Mouse (Mus musculus): ENCODE measurements around the gene Mrps10. TPM values are rescaled to one million over a fixed set of nuclear protein-coding genes. Genes with fewer than 3 reads are reported as not detected.

Mrps10 gene
- polyA plus RNA-seq, 1 experiment from 2014 or later: 83.1 TPM

DNA sequence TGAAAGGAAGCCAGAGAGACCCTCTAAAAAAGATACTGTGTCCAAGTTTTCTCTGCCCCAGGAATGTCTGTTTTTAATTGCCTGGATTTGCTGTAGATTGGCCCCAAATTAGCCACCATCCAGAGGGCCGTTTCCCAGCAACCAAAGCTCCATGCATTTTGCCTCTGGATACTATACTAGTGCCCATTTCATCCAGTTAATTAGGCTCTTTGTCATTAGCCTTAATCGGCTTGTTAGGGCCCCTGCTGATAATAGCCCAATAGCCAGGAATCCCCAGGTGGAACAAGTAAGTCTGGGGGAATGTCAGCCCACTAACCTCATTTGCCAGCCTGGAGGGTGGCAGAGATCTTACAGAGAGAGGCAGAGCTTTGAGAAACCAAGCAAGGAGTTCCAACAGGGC is 35.3 kb upstream of the Mrps10 start:
- Histone ChIP-seq H3K9me3 (replicated peaks) (no peaks in the 10 kb centered on the region), H3K4me3 (replicated peaks) (no peak overlapping the region), H3K4me2 (no peak overlapping the region), H3K4me1 (0 out of 2 replicates have a peak, but pooled peaks cover 3% of the 10 kb centered on the region), H3K27me3 (no peaks in the 10 kb centered on the region), H3K9ac (no peak overlapping the region), H3K36me3 (peaks cover 80% of the 10 kb centered on the region), H3K27ac (no peak overlapping the region)
- WGBS: 35% methylated on average over 2 of the region's 2 CpGs
- ATAC-seq (replicated peaks; ENCODE audit: low FRiP score): no peak

GRCm38 (mm10) chr17:47343121-47343520 is 25.6 kb upstream of the Mrps10 start:
- 85% methylated on average over 2 of the region's 2 CpGs for WGBS
- H3K4me2 ChIP-seq: no peak overlapping the region
- peaks cover 95% of the 10 kb centered on the region for H3K36me3 ChIP-seq
- H3K4me1 ChIP-seq: no peaks in the 10 kb centered on the region
- H3K9me3 ChIP-seq (replicated peaks): peaks cover 6% of the 10 kb centered on the region
- H3K27ac ChIP-seq: no peak overlapping the region
- ATAC-seq (replicated peaks; ENCODE audit: low FRiP score): no peak
- no peaks in the 10 kb centered on the region for H3K27me3 ChIP-seq
- no peak overlapping the region for H3K4me3 ChIP-seq (replicated peaks)
- H3K9ac ChIP-seq: no peak overlapping the region

- Histone ChIP-seq H3K4me2 (no peak overlapping the region), H3K9ac (no peak overlapping the region), H3K27me3 (no peaks in the 10 kb centered on the region), H3K4me1 (no peaks in the 10 kb centered on the region), H3K9me3 (replicated peaks) (peaks cover 32% of the 10 kb centered on the region), H3K36me3 (peaks cover 100% of the 10 kb centered on the region), H3K27ac (no peak overlapping the region), H3K4me3 (replicated peaks) (no peak overlapping the region)
- whole genome bisulfite sequencing: 86% methylated on average over 3 of the region's 3 CpGs
- no peak for ATAC-seq (replicated peaks; ENCODE audit: low FRiP score)
Measured at GRCm38 (mm10) chr17:47349721-47350319, 18.9 kb upstream of the Mrps10 start.

DNA sequence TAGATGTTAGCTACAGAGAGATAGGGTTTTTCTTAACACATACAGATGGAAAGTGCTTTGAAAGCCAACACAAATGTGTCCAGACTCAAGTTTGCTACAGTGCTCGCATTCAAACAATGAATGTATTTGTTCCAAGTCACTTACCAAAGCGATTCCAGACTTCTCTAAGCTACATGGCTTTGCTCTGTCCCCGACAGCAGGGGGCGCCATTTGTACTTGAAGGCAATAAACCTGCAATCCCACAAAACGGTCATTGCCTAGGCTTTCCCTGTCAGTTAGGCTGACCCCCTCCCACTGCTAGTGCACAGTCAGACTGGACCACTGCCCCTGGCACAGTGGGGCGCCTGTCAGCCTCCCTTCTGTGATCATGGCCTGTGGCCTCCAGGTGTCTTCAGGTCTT is 8.7 kb upstream of the Mrps10 start:
- 55% methylated on average over 6 of the region's 6 CpGs for WGBS
- Histone ChIP-seq H3K36me3 (peaks cover 60% of the 10 kb centered on the region), H3K27me3 (no peaks in the 10 kb centered on the region), H3K4me3 (replicated peaks) (no peak overlapping the region), H3K27ac (no peak overlapping the region), H3K9me3 (replicated peaks) (no peaks in the 10 kb centered on the region), H3K4me2 (no peak overlapping the region), H3K9ac (no peak overlapping the region), H3K4me1 (no peaks in the 10 kb centered on the region)
- no peak for ATAC-seq (replicated peaks; ENCODE audit: low FRiP score)

DNA sequence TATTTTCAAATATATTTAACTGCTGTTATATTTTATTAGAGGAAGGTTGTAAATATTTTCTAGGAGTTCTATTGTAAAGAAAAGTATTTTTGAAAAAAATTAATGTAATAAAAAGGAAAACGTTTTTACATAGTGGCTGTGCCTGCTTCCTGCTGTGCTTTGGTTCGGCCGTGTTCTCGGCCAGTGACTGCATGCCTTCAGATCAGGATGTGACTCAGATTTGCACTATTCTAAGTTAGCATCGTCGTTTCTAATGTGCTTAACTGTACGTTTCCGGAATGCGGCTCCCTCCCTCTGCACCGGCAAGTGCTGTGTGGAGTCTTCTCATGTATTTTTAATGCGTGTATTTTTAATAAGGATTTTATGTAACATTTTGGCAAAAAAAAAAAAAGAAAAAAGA is 7.3 kb upstream of the Mrps10 start:
- ATAC-seq (replicated peaks; ENCODE audit: low FRiP score): no peak
- no peak overlapping the region for H3K4me2 ChIP-seq
- no peak overlapping the region for H3K4me3 ChIP-seq (replicated peaks)
- H3K27ac ChIP-seq: no peak overlapping the region
- peaks cover 47% of the 10 kb centered on the region for H3K36me3 ChIP-seq
- 90% methylated on average over 11 of the region's 11 CpGs for WGBS
- H3K9ac ChIP-seq: no peak overlapping the region
- H3K9me3 ChIP-seq (replicated peaks): no peaks in the 10 kb centered on the region
- H3K27me3 ChIP-seq: no peaks in the 10 kb centered on the region
- H3K4me1 ChIP-seq: no peaks in the 10 kb centered on the region

DNA sequence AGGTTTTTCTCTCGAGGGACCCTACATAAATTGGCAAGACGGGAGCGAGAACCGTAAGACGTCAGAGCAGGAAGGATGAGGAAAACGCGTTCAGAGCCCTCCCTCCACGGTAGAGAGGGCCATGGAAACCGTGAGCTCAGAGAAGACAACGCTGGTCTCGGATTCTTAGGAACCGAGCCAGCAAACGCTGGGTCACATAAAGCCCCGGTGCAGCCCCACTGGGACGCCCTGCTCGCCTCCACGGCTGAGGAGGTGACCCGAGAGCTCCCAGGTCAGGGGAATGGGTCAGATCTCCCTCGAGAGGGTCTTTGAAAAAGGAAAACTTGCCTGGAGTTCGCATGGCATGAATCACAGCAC is 378 bp downstream of the Mrps10 start:
- Histone ChIP-seq H3K4me2 (peak overlapping the region; percentile 79), H3K36me3 (peaks cover 20% of the 10 kb centered on the region), H3K4me3 (replicated peaks) (peak overlapping the region; percentile 66), H3K27me3 (no peaks in the 10 kb centered on the region; the same call in 1 of the 2 replicates), H3K4me1 (peaks cover 27% of the 10 kb centered on the region), H3K27ac (peak overlapping the region; percentile 38), H3K9ac (peak overlapping the region; percentile 67), H3K9me3 (replicated peaks) (no peaks in the 10 kb centered on the region)
- under 1% methylated on average over 20 of the region's 20 CpGs for WGBS
- ATAC-seq (replicated peaks; ENCODE audit: low FRiP score): peak; percentile 23; the same call in 1 of the 2 replicates

- peak; percentile 72 for ATAC-seq (replicated peaks; ENCODE audit: low FRiP score)
- WGBS: 11% methylated on average over 4 of the region's 4 CpGs
- H3K4me2 ChIP-seq: no peak overlapping the region
Measured at GRCm38 (mm10) chr17:47371451-47371850, 2.8 kb downstream of the Mrps10 start.

GRCm38 (mm10) chr17:47373991-47374390 is 5.3 kb downstream of the Mrps10 start:
- no peak overlapping the region for H3K4me2 ChIP-seq
- ATAC-seq (replicated peaks; ENCODE audit: low FRiP score): no peak
- no peak overlapping the region for H3K27ac ChIP-seq
- no peaks in the 10 kb centered on the region for H3K27me3 ChIP-seq
- peaks cover 69% of the 10 kb centered on the region for H3K36me3 ChIP-seq
- WGBS: 86% methylated on average over 6 of the region's 6 CpGs
- no peak overlapping the region for H3K9ac ChIP-seq
- no peaks in the 10 kb centered on the region for H3K9me3 ChIP-seq (replicated peaks)
- peaks cover 24% of the 10 kb centered on the region for H3K4me1 ChIP-seq
- no peak overlapping the region for H3K4me3 ChIP-seq (replicated peaks)

More at GRCm38 (mm10) chr17:47371451-47371850, 2.8 kb downstream of the Mrps10 start:
- Histone ChIP-seq H3K27me3 (no peaks in the 10 kb centered on the region; the same call in 1 of the 2 replicates), H3K36me3 (peaks cover 44% of the 10 kb centered on the region), H3K9me3 (replicated peaks) (no peaks in the 10 kb centered on the region), H3K27ac (no peak overlapping the region), H3K4me3 (replicated peaks) (no peak overlapping the region), H3K9ac (no peak overlapping the region), H3K4me1 (peaks cover 27% of the 10 kb centered on the region)

DNA sequence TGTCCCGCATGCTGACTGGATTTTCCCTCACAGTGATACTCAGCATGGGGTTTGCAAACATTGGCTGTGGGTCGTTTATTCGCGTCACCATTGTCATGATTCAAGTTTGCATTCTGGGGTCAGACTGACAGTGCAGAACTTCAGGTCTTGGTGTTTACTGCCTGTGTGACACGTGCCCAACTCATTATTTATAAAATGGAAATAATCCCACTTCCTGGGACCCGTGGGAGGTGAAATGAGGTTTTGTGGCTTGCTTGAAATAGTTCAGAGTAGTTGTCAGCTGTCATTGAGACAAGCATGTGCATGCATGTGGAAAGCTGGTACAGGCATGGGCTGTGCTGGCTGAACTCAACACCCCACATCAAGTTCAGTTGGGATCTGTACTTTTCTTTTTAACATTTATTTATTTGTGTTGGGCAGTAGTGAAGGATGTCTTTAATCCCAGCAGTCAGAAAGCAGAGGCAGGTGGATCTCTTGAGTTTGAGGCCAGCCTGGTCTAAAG is 8.1 kb downstream of the Mrps10 start:
- H3K4me1 ChIP-seq: no peaks in the 10 kb centered on the region
- no peak overlapping the region for H3K27ac ChIP-seq
- no peaks in the 10 kb centered on the region for H3K9me3 ChIP-seq (replicated peaks)
- H3K9ac ChIP-seq: no peak overlapping the region
- H3K36me3 ChIP-seq: peaks cover 97% of the 10 kb centered on the region
- no peak for ATAC-seq (replicated peaks; ENCODE audit: low FRiP score)
- H3K4me2 ChIP-seq: no peak overlapping the region
- no peaks in the 10 kb centered on the region for H3K27me3 ChIP-seq
- no peak overlapping the region for H3K4me3 ChIP-seq (replicated peaks)
- WGBS: 85% methylated on average over 6 of the region's 6 CpGs

GRCm38 (mm10) chr17:47378133-47378532 is 9.4 kb downstream of the Mrps10 start:
- ATAC-seq (replicated peaks; ENCODE audit: low FRiP score): no peak
- Histone ChIP-seq H3K4me3 (replicated peaks) (no peak overlapping the region), H3K4me1 (no peaks in the 10 kb centered on the region), H3K9ac (no peak overlapping the region), H3K9me3 (replicated peaks) (no peaks in the 10 kb centered on the region), H3K36me3 (peaks cover 86% of the 10 kb centered on the region), H3K27me3 (no peaks in the 10 kb centered on the region), H3K27ac (no peak overlapping the region), H3K4me2 (no peak overlapping the region)
- WGBS: 83% methylated on average over 15 of the region's 15 CpGs

GRCm38 (mm10) chr17:47381917-47382316 is 13.2 kb downstream of the Mrps10 start:
- H3K9me3 ChIP-seq (replicated peaks): no peaks in the 10 kb centered on the region
- no peak overlapping the region for H3K4me3 ChIP-seq (replicated peaks)
- whole genome bisulfite sequencing: 80% methylated on average over 11 of the region's 11 CpGs
- no peak overlapping the region for H3K4me2 ChIP-seq
- no peak for ATAC-seq (replicated peaks; ENCODE audit: low FRiP score)
- no peak overlapping the region for H3K27ac ChIP-seq
- H3K27me3 ChIP-seq: no peaks in the 10 kb centered on the region
- H3K36me3 ChIP-seq: peaks cover 48% of the 10 kb centered on the region
- H3K9ac ChIP-seq: no peak overlapping the region
- H3K4me1 ChIP-seq: peaks cover 10% of the 10 kb centered on the region; the same call in 1 of the 2 replicates

DNA sequence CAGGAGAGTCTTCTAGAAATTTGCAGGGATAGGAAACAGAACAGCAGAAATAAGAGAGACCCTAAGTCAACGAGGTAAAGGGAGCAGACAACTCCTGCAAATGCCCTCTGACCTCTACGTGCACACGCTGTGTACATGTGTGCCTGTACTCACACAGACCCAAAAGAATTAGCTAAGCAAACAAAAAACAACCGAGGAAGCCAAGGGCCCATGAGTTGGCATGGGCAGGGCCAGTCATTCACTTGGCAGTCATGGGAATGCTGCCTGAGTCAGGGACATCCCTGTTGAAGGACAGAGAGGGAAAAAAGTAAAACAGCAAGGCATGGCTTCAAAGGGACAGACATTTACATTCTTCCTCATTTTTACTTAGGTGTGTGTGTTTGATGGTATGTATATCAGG is 14.6 kb downstream of the Mrps10 start:
- ATAC-seq (replicated peaks; ENCODE audit: low FRiP score): no peak
- Histone ChIP-seq H3K4me2 (no peak overlapping the region), H3K4me1 (peaks cover 10% of the 10 kb centered on the region; the same call in 1 of the 2 replicates), H3K9ac (no peak overlapping the region), H3K4me3 (replicated peaks) (no peak overlapping the region), H3K27ac (no peak overlapping the region), H3K36me3 (peaks cover 35% of the 10 kb centered on the region), H3K27me3 (no peaks in the 10 kb centered on the region), H3K9me3 (replicated peaks) (no peaks in the 10 kb centered on the region)
- 80% methylated on average over 4 of the region's 4 CpGs for WGBS

DNA sequence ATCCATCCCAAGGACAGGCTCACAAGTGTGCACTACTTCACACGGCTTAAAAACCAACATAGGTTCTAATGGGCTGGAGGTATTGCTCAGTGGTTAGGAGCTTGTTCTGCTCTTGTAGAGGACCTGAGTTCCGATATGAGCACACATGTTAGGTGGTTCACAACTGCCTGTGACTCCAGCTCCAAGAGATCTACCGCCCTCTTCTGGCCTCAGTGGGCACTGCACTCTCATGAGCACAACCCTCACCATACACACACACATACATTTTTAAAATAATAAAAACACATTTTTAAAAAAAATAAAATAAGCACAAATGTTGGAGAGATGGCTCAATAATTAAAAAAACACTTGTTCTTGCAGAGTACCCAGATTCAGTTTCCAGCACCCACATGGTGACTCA is 15.4 kb downstream of the Mrps10 start:
- Histone ChIP-seq H3K4me2 (no peak overlapping the region), H3K27ac (no peak overlapping the region), H3K36me3 (peaks cover 27% of the 10 kb centered on the region), H3K9ac (no peak overlapping the region), H3K4me1 (peaks cover 10% of the 10 kb centered on the region; the same call in 1 of the 2 replicates), H3K4me3 (replicated peaks) (no peak overlapping the region), H3K27me3 (no peaks in the 10 kb centered on the region), H3K9me3 (replicated peaks) (no peaks in the 10 kb centered on the region)
- WGBS: 90% methylated on average over 3 of the region's 3 CpGs
- ATAC-seq (replicated peaks; ENCODE audit: low FRiP score): no peak
